Mouse (Mus musculus) kidney, postnatal 0 days (tissue): Measurements from ENCODE around the gene Psmd13. TPM values are rescaled to one million over a fixed set of nuclear protein-coding genes. Genes with fewer than 3 reads are reported as not detected.
A peak's percentile ranks its signal among the peaks of the same experiment; 100 is the strongest.

Source experiments
- ATAC-seq: fragments of 200-750 bp; cut with Nextera tagmentation; replicated peaks from 2 replicates; pipeline ENCODE4 v1.8.0; 2017; ENCODE audit warnings: low read depth, moderate number of reproducible peaks, moderate TSS enrichment, moderate library complexity; ENCODE audit not compliant: low FRiP score
- DNase-seq: peaks from one replicate; pipeline ENCODE4 v3.0.0-alpha.2; 2016; ENCODE audit warnings: low spot score
- H3K27ac ChIP-seq: fragments of 300-500 bp; sonication (generic); 2 replicates; pipeline ENCODE4 v1.5.1; 2014; ENCODE audit warnings: mild to moderate bottlenecking
- H3K27me3 ChIP-seq: fragments of 300-500 bp; sonication (generic); 2 replicates; pipeline ENCODE4 v1.6.1; 2014; ENCODE audit warnings: low read length, mixed read lengths; ENCODE audit not compliant: insufficient read depth
- H3K36me3 ChIP-seq: fragments of 300-500 bp; sonication (generic); 2 replicates; pipeline ENCODE4 v1.6.1; 2014; ENCODE audit warnings: low read length, mixed read lengths; ENCODE audit not compliant: insufficient read depth
- H3K4me1 ChIP-seq: fragments of 300-500 bp; sonication (generic); replicated peaks from 2 replicates; pipeline ENCODE4 v1.6.1; 2014; ENCODE audit warnings: antibody characterized with exemption, low read length, mixed read lengths; ENCODE audit not compliant: insufficient read depth
- H3K4me2 ChIP-seq: fragments of 300-500 bp; sonication (generic); 2 replicates; pipeline ENCODE4 v1.6.1; 2014; ENCODE audit warnings: mild to moderate bottlenecking, low read length, moderate library complexity, mixed read lengths
- H3K4me3 ChIP-seq: fragments of 300-500 bp; sonication (generic); replicated peaks from 2 replicates; pipeline ENCODE4 v1.5.1; 2014; ENCODE audit warnings: low read depth, low read length
- H3K9ac ChIP-seq: fragments of 300-500 bp; sonication (generic); 2 replicates; pipeline ENCODE4 v1.6.1; 2014; ENCODE audit warnings: low read depth, low read length
- H3K9me3 ChIP-seq: fragments of 300-500 bp; sonication (generic); replicated peaks from 2 replicates; pipeline ENCODE4 v1.6.1; 2016; ENCODE audit warnings: low read length, inconsistent platforms, mixed read lengths
- CTCF ChIP-seq: IDR thresholded peaks from 2 replicates; pipeline ENCODE4 v1.5.1; 2016; ENCODE audit warnings: antibody characterized with exemption, low read depth, mild to moderate bottlenecking, moderate library complexity
- WGBS: fragments of 180-500 bp; shearing (Covaris S2); extraction: QIAGEN DNeasy Blood & Tissue Kit; methylation state at CpG from one replicate; pipeline ENCODE4 v1.1.7; 2014; 5-methylcytosine and 5-hydroxymethylcytosine counted together
- polyA plus RNA-seq: library from polyadenylated mRNA; unstranded; fragments of >200 nt; fragmentation: Nextera tagmentation; extraction: Ambion mirVana; gene quantifications from 2 replicates; pipeline ENCODE4 v1.2.1, GENCODE M21; 2015

The Psmd13 gene
- polyA plus RNA-seq, 1 experiment from 2014 or later = 198 TPM

DNA sequence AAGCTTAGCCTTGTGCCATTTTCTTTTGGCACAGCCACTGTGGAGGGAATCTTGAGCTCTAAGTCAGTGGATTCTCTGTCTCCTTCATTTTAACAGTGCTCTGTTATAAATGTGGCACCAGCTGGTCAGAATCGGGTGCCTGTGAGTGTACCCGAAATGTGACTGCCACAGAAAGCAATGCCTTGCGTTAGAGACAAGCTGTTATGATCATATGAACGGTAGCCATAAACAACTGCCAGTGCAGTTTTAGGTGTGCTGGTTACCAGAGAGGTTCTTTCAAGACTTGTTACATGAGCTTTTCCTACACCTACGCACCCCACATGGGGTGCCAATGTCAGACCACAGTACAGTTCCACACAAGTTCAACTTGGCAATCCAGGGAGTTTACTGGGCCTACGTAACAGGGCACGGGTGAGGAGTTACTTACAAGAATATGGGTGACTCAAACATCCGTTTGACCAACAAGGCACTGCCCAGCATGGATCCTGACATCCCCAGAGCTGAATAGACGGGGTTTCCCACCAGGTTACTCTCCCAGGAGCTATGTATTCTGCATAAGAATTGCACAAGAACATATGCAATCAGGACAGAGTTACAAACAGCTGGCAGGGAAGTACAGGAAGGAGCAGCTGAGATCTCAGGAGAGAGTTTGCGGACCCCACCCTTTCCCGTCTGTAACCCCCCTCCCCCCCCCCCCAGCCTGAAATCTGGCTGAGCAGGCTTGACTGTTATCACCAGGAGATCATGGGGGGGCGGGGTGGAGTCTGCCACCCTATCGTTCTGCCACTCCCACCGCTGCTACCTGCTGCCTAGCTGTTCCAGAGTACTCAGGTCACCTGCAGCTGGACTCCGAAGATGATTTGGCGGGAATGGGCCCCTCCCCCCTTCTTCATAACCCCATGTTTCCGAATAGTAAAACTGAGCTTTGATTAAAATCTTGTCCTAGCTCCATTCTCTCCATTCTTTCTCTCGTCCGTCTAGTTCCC is 40.7 kb upstream of the Psmd13 start:
- no peak overlapping the region for H3K4me3 ChIP-seq
- no peaks in the 10 kb centered on the region for H3K36me3 ChIP-seq
- WGBS = 39% methylated on average over 19 of the region's 19 CpGs
- DNase-seq = no peak
- H3K27me3 ChIP-seq = no peaks in the 10 kb centered on the region
- H3K9me3 ChIP-seq = no peaks in the 10 kb centered on the region
- ATAC-seq = no peak
- H3K4me2 ChIP-seq = no peak overlapping the region
- H3K27ac ChIP-seq = no peak overlapping the region
- no peaks in the 10 kb centered on the region for H3K4me1 ChIP-seq
- H3K9ac ChIP-seq = no peak overlapping the region
- TF ChIP-seq CTCF = no peak

DNA sequence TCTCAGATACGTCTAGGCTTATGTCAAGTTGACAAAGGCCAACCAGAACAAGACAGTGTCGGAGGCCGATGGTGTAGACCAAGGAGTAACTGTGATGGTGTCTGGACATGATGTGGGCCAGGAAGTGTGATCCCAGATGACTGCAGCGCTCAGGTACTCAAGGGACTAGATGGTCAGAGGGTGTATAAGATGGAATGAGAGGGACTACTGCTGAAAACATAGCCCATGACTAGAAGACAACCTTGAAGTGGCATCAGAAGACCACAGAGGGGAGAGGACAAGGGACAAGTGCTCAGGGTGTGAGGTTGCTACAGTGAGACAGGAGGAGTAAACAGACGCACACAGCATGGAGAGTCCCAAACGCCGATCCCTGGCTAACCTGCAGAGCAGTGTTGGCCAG is 38.0 kb upstream of the Psmd13 start:
- Histone ChIP-seq H3K9me3 (no peaks in the 10 kb centered on the region), H3K36me3 (no peaks in the 10 kb centered on the region), H3K4me1 (no peaks in the 10 kb centered on the region), H3K9ac (no peak overlapping the region), H3K27me3 (no peaks in the 10 kb centered on the region), H3K4me3 (no peak overlapping the region), H3K27ac (no peak overlapping the region), H3K4me2 (no peak overlapping the region)
- WGBS = 75% methylated on average over 7 of the region's 7 CpGs
- TF ChIP-seq CTCF = no peak
- ATAC-seq = no peak
- DNase-seq = no peak

GRCm38 (mm10) chr7:140844905-140845665 is 36.7 kb upstream of the Psmd13 start, which contains the start of gene Scgb1c1:
TSS of gene Scgb1c1 (plus strand) at chr7:140845547.
- Histone ChIP-seq H3K36me3 (no peaks in the 10 kb centered on the region), H3K27me3 (no peaks in the 10 kb centered on the region), H3K9ac (no peak within 1 kb of the TSS), H3K4me1 (no peaks in the 10 kb centered on the region), H3K27ac (no peak within 1 kb of the TSS), H3K9me3 (no peaks in the 10 kb centered on the region), H3K4me2 (no peak within 1 kb of the TSS), H3K4me3 (no peak within 1 kb of the TSS)
- peak; percentile 96 for TF ChIP-seq CTCF
- 30% methylated on average over 14 of the region's 14 CpGs for WGBS
- ATAC-seq = peak; percentile 81
- peak; percentile 95 for DNase-seq

GRCm38 (mm10) chr7:140845683-140846082 is 36.1 kb upstream of the Psmd13 start:
- no peak overlapping the region for H3K4me3 ChIP-seq
- no peak for TF ChIP-seq CTCF
- no peaks in the 10 kb centered on the region for H3K4me1 ChIP-seq
- no peak overlapping the region for H3K9ac ChIP-seq
- no peak for ATAC-seq
- no peaks in the 10 kb centered on the region for H3K27me3 ChIP-seq
- WGBS = 58% methylated on average over 4 of the region's 4 CpGs
- no peaks in the 10 kb centered on the region for H3K9me3 ChIP-seq
- H3K36me3 ChIP-seq = no peaks in the 10 kb centered on the region
- no peak overlapping the region for H3K27ac ChIP-seq
- no peak overlapping the region for H3K4me2 ChIP-seq
- no peak for DNase-seq

GRCm38 (mm10) chr7:140846676-140847075 is 35.1 kb upstream of the Psmd13 start:
- ATAC-seq = no peak
- TF ChIP-seq CTCF = no peak

DNA sequence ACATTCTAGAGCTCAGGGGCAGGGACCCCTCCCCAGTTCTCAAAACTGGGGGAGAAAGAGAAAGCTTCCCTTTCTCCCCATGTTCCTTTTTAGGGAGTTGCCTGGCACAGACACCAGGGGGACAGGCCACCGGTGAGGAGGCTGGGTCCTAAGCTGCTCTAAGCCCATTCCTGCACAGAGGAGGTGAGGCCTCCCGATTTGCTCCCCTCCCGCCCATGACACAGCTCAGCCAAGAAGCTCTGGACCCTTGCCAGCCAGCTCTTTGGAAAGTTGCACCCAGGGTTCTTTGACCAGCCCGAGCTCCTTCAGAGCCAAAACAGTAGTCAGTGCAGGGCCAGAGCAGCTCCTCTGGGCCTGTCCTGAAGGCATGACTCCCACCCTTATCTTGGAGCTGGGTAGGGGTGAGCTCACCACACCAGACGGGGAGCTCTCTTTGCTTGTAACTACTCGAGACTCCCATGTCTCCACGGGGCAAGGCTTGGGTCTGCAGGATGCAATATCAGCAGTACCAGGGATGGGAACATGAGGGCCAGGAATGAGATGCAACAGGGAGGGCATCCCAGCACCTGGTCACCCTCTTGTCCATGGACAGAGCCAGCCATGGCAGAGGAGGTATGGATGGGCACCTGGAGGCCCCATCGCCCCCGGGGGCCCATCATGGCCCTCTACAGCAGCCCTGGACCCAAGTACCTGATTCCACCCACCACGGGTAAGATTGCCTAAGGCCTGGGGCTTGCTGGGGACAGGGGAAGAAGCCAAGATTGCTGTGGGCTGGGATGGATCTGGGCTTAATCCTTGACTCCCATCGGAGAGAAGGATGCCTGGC is 33.8 kb upstream of the Psmd13 start, which contains the start of gene Odf3:
TSS of gene Odf3 (plus strand) at position 51 of the 826 bp plus-strand sequence.
- H3K9me3 ChIP-seq = no peaks in the 10 kb centered on the region
- no peak within 1 kb of the TSS for H3K9ac ChIP-seq
- WGBS = 58% methylated on average over 11 of the region's 11 CpGs
- H3K4me2 ChIP-seq = no peak within 1 kb of the TSS
- no peaks in the 10 kb centered on the region for H3K27me3 ChIP-seq
- H3K36me3 ChIP-seq = peaks cover 14% of the 10 kb centered on the region
- H3K4me1 ChIP-seq = no peaks in the 10 kb centered on the region
- H3K27ac ChIP-seq = no peak within 1 kb of the TSS
- ATAC-seq (no peak), DNase-seq (no peak)
- no peak within 1 kb of the TSS for H3K4me3 ChIP-seq
- no peak for TF ChIP-seq CTCF

More at GRCm38 (mm10) chr7:140846676-140847075, 35.1 kb upstream of the Psmd13 start:
- Histone ChIP-seq H3K9ac (no peak overlapping the region), H3K4me1 (no peaks in the 10 kb centered on the region), H3K4me3 (no peak overlapping the region), H3K27me3 (no peaks in the 10 kb centered on the region), H3K4me2 (no peak overlapping the region), H3K9me3 (no peaks in the 10 kb centered on the region), H3K27ac (no peak overlapping the region), H3K36me3 (peaks cover 3% of the 10 kb centered on the region; the same call in 1 of the 2 replicates)
- WGBS = 84% methylated on average over 10 of the region's 10 CpGs
- DNase-seq = no peak
